Mouse (Mus musculus): Measurements from ENCODE around the gene Tbkbp1. TPM values are rescaled to one million over a fixed set of nuclear protein-coding genes. Genes with fewer than 3 reads are reported as not detected.

Tbkbp1 gene
- total RNA-seq, 2 experiments from 2014 or later = 17.0 to 17.7 TPM

DNA sequence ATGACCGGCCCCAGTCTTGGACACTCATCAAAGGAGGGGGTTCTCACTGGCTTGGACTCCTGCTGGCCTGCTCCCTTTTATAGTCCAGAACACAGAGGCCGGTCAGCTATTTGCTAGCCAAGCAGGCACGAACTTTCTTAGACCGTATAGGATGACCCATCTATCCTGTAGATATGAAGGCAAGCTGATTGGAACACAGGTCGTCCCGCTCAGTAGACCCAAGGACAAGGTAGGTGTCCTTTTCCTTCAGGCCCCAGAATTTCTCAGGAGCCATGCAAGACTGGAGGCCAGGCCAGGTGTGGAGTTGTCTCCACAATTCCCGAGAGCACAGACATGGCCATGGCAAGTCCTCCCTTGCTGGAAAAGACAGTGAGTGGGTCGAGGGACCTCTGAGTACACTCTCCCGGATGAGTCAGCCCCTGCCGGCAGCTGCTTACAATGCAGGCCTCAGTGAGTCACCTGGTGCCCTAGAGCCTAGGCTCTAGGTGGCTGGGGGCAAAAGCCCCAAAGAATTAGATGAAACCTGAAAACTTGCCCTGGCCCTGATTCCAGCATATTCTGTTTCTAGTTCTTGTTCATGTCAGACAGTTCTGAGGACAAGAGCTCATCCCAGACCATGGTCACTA is 1.5 kb upstream of the Tbkbp1 start:
- peak; percentile 29 for DNase-seq

DNA sequence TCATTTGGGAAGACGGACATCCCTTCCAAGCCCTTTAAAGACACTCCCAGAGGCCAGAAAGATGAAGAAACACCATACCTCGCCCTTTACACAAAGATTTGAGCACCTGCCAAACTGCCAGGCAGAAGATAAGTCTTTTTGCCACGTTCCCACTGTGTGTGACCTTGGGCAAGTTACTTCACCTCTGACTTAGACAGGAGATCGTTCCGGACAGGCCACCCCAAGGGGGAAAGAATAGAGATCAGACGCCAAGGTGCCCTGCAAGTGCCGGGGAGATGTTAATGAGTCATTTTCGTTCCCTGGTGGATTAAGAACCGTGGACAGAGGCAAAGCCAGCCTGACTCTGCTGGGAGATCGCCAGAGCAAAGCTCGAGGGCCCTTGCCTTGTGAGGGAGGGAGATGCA is 730 bp upstream of the Tbkbp1 start:
- peak; percentile 69 for DNase-seq

DNA sequence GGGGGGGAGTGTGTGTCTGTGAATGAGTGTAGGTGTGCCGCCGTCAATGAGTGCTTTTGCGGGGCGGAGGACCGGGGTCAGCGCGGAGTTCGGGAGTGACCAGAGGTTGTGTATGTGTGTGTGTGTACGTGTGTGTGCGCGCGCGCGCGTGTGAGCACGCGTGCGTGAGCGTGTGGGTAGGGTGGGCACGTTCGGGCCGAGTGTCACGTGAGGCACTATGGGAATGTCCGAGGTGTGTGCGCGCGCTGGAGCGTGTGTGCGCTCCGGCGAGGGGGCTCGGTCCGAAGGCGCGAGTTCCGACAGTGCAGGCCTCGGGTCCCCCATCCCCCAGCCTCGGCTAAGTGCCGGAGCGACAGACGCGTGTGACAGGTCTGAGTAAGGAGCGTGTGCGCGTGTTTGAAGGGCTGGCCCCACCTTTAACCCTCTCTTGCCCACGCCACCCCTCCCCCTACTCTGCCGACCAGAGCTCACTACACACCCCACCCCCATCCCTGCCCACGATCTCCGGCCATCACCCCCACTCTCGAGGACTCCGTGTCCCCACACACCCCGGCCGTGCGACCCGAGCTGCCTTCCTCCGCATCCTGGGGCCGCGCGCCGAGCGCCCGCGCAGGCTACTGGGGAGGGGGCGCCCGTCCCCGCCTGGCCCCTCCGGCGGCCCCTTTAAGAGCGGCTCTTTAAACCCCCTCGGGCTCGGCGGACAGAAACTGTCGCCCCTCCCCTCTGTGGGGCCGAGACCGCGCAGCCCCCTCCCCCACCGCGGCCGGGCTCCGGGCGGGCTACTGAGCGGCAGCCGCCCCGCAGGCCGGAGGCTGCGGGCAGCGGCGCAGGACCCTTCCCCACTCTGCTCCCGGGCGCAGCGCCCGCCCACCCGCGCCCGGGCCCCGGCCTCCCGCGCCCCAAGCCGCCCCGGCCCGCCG is 624 bp downstream of the Tbkbp1 start:
- peak; percentile 74 for DNase-seq

DNA sequence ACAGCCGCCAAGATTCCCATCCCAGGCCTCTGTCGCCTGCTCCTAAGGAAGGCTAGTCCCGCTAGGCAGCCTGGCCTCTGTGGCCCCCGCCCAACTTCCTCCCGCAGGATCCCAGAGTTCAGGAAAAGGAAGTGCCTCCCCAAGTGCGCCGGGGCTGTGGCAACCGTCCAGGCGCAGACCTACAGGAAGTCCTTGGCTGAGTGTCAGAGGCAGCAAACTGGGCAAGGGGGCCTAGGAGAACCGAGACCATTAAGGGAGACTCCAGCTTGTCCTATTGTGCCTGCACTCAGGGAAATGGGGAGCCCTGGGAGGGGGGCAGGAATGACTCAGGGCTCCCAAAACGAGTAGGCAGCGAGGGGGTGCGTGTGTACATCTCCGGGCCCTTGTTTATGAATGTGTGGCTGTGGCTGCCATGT is 1.3 kb downstream of the Tbkbp1 start:
- peak; percentile 87 for DNase-seq

DNA sequence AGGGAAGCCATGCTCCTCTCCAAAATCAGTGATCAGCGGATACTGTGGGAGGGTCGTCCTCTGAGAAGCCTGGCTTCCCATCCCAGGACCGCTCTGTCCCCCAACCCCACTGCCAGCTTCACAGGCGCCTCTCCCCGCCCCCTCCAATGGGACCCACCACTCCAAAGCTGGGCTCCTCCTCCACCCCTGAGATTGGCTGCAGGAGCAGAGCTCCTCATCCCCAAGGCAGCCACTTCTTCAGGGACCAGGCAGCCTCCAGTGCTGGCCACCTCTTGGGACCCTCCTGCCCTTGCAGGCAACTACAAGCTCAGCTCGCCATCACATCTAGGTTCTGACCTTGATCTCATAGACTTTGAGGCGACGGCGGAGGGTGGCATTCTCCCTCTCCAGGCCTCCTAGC is 2.3 kb downstream of the Tbkbp1 start:
- no peak for DNase-seq

DNA sequence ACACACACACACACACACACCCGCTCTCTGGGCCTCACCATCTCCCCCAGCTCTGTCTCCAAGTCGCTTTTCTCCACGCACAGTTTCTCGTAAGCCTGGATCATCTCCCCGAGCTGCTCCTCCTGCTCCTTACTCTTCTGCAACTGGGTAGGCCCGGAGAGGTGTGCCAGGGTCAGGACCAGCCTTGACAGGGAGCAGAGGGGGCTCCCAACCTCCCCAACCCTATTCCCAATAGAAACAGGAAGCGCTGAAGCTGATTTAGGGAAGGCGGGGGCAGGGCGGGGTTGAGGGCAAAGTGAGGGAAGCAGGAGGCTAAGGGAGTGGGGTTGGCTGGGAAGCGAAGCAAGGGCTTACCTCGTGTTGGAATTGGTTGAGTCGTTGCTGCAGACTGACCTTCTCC is 2.7 kb downstream of the Tbkbp1 start:
- DNase-seq = peak; percentile 18

DNA sequence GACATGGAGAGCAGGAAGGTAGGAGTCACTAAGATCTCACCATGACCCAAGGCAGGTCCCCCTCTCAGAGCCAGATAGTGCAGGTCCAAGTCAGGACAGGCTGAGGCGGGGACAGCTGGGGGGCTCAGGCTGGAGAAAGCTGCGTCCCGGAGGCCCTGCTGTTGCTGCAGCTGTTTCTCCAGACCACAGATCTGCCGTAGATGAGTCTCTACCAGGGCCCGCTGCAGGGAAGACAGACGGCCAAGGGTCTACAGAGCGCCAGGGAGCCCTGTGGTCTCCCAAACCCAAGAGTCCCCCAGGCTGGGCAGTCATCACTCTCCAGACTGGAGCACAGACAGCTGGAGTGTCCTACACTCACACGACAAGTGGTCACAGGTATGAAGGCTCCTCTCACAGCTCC is 4.0 kb downstream of the Tbkbp1 start:
- DNase-seq = no peak

DNA sequence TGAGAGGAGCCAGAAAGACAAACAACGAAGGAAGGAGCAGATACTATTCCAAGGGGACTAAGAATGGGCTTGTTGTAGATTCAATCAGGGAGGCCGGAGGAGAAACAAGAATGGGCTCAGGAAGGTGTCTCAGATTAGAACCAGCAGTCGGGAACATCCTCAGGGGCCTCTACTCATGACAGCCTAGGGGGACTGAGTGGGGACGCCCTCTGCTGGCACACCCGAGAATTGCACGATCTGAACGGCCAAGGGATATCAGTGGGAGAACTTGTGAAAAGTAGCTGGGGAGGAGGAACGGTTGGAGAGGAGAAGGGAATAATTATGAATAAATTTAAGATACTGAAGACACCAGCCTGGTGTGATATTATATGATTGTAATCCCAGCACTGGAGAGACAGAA is 4.6 kb downstream of the Tbkbp1 start:
- DNase-seq = peak; percentile 88

DNA sequence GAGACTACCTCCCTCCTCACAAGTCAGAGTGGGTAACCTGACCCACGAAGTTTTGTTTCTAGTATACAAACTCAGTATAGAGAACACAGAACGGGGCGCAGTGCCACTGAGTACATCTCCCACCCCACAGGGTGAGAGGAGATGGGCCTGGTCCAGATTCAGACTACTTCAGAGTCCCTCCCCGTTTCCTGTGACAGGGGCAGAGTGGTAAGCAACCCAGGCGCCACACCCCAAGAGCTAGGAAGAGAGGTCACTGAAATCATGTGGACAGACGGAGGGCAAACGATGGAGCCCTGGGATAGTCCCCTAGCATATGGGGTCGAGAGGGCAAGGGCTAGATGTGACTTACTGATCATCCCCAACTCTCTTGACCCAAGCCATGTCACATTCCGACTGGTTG is 5.3 kb downstream of the Tbkbp1 start:
- no peak for DNase-seq

DNA sequence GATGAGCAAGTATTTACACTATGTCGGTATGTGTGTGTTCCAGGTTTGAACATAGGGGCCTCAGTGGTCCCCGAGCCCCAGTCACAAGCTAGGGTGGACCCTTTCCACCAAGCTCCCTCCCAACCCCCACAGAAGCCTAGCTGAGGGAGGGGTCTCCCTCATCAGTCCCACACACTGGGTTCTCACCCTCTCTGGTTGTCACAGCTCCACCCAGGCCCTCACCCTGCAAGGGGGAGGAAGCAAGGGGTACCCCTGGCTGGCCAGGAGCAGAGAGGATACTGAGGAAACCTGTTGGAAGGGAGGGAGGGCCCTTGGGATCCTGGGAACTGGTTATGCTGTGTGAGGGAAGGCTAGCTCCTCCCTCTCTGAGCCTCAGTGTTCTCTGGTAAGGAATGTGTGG is 6.0 kb downstream of the Tbkbp1 start:
- DNase-seq = no peak

DNA sequence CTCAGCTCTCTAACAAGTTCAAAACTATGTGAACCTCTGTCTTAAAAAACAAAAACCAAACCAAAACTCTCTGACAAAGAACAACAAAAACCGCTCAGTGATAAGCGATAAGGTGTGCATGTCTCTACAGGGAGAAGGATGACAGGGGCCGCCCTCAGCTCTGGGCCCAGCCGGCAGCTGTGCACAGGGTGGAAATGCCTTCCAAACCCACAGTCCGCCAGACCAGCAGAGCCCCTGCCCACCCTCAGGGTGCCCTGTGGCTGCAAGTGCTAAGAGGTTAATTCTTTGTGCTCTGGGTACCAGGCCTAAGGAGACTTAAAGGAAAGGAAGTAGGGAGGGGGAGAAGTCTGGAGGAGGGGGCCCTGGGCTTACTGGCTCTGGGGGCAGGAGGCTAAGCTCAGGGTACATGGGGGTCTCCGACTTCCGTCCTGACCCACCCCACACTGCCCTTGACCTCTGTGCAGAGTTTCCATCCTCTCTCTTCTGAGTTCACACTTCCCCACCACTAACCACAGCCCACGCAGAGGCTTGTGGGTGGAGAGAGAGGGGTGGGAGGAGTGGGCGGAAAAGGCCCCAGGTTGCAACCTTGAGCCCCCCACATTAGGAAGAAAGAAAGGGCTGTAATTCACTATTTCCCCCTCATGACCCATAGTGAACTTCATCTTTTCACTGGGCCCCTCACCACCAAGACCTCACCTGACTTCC is 7.9 kb downstream of the Tbkbp1 start:
- no peak for DNase-seq

DNA sequence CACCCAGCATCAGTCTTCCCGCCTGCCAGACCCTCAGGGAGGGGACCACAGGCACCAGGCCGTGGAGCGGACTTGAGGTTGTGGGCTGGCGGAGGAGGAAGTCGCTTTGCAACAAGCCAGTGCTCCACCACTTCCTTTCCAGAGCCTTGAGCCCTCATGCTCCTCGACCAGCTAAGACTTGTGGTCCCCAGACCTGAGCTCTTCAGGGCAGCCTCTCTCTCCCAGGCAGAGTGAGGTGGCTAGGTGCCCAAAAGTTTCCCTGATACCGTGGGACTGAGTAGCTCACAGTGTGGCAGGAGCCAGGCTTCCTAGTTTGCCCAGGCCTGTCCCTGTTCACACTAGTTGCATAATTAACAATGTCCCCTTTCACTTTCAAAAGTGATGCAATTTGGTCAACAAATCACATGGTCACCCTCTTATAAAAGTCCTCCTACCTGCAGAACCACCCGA is 9.1 kb downstream of the Tbkbp1 start:
- no peak for DNase-seq

DNA sequence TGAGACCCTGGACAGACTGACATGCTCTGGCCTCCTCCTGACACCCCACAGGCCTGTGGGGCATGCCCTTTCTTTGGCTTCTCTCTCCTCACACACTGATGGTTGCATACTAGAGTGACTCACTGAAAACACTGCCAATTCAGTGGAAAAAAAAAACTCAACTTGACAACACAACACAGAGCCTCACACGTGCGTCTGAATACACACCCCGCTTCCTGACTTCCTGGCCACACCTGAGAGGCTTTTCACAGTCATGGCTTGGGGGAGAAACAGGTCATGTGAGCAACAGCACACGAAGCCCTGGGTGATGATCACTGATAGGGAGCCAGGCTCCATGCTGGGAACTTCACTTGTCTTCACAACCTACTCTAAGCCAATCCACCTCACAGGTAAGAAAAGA is 10.5 kb downstream of the Tbkbp1 start:
- DNase-seq = no peak

DNA sequence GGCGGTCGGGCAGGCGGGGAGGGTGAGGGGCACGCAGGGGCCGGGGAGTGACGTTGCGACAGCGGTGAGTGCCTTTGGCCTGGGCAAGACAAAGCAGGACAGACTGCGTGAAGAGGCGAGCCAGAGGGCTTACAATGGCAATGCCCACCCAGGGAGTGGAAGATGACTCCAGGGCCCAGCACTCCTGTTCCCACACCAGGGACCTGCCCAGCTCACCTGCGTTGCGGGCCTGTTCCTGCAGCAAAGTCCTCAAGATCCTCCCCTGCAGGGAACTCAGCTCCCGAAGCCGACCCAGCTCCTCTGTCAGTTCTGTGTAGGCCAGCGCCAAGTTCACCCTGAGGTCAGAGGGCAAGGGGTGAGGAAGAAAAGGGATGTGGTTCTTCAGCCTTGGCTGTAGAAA is 12.0 kb downstream of the Tbkbp1 start:
- DNase-seq = no peak

DNA sequence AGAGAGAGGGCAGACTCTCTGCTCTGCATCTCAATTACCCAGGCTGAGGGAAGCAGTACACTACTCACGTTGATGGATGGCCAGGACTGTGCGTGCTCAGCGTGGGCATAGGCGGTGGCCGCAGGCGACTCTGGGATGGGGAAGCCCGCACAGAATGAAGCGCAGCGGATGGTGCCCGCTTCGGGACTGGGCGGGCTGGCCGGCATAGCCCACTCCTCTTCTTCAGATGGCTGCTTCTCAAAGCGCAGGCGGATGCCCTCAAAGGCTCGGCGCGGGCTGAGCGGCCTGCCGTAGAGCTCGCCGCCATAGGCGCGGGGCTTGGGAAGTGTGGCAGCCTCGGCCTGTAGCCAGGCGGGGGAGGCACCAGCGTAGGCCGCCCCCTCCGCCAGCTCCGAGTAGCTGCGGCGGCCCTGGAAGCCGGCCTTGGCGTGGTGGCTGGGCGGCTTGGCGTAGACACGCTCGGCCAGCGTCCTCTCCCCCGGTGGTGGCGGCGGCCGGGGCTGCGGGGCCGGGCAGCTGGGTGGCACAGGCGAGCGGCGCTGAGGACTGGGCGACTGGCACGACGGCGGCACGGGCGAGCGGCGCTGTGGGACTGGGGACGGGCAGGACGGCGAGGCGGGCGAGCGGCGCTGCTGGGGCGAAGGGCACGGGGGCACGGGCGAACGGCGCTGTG is 12.6 kb downstream of the Tbkbp1 start:
- peak; percentile 45 for DNase-seq

DNA sequence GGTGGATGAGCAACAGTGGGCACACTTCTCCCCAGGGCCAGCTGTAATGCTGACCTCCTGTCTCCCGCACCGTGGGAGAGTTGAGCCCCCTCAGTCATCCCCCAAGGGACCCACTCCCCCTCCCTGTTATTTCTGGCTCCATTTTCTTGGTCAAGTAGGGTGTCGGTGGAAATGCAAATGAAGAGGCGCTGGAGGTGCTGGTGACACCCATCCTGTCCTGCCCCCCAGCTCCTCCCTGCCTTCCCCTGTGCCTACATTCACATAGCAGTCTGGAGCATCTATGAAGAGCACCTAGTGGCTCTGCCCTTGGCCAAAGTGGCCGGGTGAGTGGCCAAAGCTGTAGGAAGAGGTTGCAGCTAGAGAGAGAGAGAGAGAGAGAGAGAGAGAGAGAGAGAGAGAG is 18.0 kb downstream of the Tbkbp1 start:
- no peak for DNase-seq

DNA sequence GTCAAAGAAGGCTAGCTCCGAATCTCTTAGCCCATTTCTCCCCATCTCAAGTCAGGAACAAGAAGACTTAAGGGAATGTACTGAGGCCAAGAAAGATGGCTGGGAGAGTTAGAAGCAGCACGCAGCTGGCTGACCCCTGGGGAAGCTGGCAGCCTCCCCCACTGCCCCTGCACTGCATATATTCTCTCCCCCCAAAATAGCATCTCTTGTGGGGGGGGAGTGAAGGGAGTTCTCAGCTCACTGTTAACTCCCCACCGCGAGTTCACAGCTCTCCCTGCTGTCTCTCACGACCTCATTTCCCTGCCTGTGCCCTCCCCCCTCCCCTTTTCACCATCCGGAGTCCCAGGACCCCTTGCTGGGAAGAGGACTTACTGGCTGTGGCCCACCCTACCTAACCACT is 19.1 kb downstream of the Tbkbp1 start:
- no peak for DNase-seq

DNA sequence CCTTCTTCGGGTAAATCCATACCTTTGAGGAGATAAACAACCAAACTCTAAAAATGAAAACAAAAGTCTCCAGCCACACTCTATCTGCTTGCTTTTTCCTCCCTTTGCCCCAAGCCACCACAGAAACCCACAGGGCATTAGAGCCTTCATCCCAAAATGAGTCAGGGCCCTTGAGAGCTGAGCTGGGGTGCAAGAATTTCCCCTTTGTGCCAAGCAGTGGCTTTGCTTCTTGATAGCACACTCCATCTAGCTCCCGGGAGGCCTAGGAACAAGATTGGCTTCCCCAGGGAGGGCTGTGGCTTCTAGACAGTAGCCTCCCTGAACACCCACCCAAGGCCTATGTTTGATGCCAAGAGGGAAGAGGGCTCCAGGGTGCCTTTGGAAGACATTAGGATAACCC is 19.6 kb downstream of the Tbkbp1 start:
- DNase-seq = no peak

DNA sequence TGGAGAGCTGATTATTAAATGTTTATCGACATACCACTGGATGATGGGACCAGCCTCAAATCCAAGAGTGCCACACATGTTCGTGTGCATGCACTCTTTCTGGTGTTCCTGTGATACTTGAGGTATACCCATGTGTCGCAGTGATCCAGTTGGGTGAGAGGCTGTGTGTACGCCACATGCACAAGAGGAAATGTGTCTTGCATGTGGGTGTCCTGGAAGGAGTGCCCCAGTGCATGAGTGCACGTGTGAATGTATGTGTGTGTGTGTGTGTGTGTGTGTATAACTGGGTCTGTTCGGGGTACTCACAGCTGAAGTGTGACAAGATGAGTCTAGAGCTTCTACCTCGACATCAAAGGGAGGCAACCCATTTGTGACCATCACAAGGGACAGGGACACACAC is 21.0 kb downstream of the Tbkbp1 start:
- DNase-seq = no peak

DNA sequence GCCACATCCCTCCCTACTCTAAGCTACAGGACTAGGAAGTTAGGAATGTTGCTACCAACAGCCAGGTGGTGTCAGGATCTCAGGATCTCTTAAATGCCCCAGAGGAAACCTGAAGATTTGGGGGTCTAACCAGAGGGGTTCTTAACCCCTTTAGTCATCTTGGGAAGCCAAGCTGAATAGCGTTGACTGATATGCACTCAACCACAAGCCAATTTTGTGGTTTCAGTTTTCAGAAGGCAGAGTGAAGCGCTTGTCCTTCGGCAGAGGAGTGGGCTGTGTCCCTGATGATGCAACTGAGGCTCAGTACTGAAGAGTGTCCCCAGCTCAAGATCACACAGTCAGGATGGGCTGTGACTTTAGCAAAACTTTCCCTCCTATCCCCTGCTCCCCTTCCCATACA is 22.3 kb downstream of the Tbkbp1 start:
- no peak for DNase-seq

DNA sequence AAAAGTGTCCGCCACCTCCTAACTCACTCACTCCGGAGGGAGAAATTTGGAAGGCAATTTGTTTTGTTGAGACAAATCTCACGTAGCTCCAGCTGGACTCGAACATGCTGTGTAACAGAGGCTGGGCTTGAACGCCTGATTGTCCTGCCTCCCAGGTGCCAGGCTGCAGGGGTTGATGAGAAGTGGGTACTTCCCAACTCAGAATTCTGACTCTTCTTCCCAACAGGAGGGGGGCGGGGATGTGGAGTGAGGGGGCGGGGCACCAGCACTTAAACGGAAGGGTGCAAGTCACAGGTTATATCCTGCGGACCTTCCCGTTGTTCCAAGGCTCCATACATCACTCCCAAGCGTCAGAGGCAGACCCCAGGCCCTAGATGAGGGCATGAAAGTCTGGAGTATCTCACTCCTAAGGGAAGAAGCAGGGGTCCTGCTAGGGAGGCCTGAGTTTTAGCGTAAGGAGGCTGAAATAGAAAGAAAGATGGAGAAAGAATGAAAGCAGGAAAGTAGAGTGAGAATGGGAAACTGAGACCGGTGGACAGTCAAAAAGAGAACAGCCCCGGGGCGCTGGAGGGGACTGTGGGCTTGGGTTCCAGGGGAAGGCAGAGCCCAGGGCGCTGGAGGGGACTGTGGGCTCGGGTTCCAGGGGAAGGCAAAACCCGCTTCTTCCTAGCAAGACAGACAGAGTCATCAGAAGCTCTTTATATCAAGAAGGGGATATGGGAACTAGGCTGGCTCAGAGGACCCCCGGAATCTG is 23.6 kb downstream of the Tbkbp1 start:
- no peak for DNase-seq
